Mouse (Mus musculus) neural tube, embryonic 15.5 days (tissue): ENCODE data around the gene Kirrel3. TPM values are rescaled to one million over a fixed set of nuclear protein-coding genes. Genes with fewer than 3 reads are reported as not detected.

Experiments
- ATAC-seq: fragments of 200-750 bp; cut with Nextera tagmentation; 2 replicates; pipeline ENCODE4 v1.8.0; 2017; ENCODE audit warnings: mild to moderate bottlenecking, moderate TSS enrichment, moderate library complexity; ENCODE audit not compliant: low FRiP score
- H3K27ac ChIP-seq: fragments of 300-500 bp; sonication (generic); replicated peaks from 2 replicates; pipeline ENCODE4 v1.5.1; 2015; ENCODE audit warnings: mild to moderate bottlenecking, inconsistent platforms
- H3K27me3 ChIP-seq: fragments of 300-500 bp; sonication (generic); replicated peaks from 2 replicates; pipeline ENCODE4 v1.6.1; 2015; ENCODE audit warnings: inconsistent platforms
- H3K36me3 ChIP-seq: fragments of 300-500 bp; sonication (generic); 2 replicates; pipeline ENCODE4 v1.6.1; 2015; ENCODE audit warnings: inconsistent platforms
- H3K4me1 ChIP-seq: fragments of 300-500 bp; sonication (generic); 2 replicates; pipeline ENCODE4 v1.6.1; 2015; ENCODE audit warnings: inconsistent platforms
- H3K4me2 ChIP-seq: fragments of 300-500 bp; sonication (generic); 2 replicates; pipeline ENCODE4 v1.6.1; 2015; ENCODE audit warnings: inconsistent platforms, mild to moderate bottlenecking, moderate library complexity
- H3K4me3 ChIP-seq: fragments of 300-500 bp; sonication (generic); replicated peaks from 2 replicates; pipeline ENCODE4 v1.5.1; 2015; ENCODE audit warnings: mild to moderate bottlenecking, inconsistent platforms
- H3K9ac ChIP-seq: fragments of 300-500 bp; sonication (generic); replicated peaks from 2 replicates; pipeline ENCODE4 v1.6.1; 2015; ENCODE audit warnings: mild to moderate bottlenecking, inconsistent platforms
- H3K9me3 ChIP-seq: fragments of 300-500 bp; sonication (generic); replicated peaks from 2 replicates; pipeline ENCODE4 v1.6.1; 2016; ENCODE audit warnings: inconsistent platforms
- WGBS: fragments of 180-500 bp; shearing (Covaris S2); methylation state at CpG from one replicate; pipeline ENCODE4 v1.1.7; 2015; ENCODE audit warnings: mixed read lengths; 5-methylcytosine and 5-hydroxymethylcytosine counted together
- polyA plus RNA-seq: library from polyadenylated mRNA; unstranded; fragments of >200 nt; fragmentation: Nextera tagmentation; extraction: Ambion mirVana; gene quantifications from 2 replicates; pipeline ENCODE4 v1.2.1, GENCODE M21; 2015

Kirrel3 gene
- polyA plus RNA-seq, 1 experiment from 2014 or later: 43.7 TPM

DNA sequence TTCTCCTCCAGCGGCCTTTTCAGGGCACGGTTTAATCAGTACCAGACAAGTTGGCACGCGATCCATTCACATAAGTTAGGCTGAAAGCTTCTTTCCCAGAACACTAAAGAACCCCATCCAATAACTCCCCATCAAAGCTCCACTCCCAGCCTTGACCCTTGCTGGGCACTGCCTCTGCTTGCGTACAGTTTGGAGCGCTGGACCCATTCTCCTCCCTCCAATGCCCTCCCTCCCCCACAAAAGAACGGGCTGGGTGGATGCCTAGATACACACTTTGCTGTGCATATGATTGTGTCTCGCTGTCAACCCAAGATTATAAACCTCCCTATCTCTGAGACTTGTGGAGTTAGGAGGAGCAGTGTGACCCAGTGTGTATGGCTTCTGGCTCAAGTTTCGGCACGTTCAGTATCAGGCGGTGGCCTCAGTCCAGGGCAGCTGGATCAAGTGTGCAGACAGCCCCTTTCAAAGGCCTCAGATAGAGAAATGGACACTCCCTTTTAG, 559.4 kb downstream of the Kirrel3 start:
- no peak for ATAC-seq
- H3K9me3 ChIP-seq: no peaks in the 10 kb centered on the region
- no peaks in the 10 kb centered on the region for H3K27me3 ChIP-seq
- peaks cover 26% of the 10 kb centered on the region for H3K4me1 ChIP-seq
- no peaks in the 10 kb centered on the region for H3K36me3 ChIP-seq
- H3K9ac ChIP-seq: no peak overlapping the region
- no peak overlapping the region for H3K4me3 ChIP-seq
- H3K4me2 ChIP-seq: no peak overlapping the region
- H3K27ac ChIP-seq: no peak overlapping the region
- 55% methylated on average over 11 of the region's 11 CpGs for WGBS

DNA sequence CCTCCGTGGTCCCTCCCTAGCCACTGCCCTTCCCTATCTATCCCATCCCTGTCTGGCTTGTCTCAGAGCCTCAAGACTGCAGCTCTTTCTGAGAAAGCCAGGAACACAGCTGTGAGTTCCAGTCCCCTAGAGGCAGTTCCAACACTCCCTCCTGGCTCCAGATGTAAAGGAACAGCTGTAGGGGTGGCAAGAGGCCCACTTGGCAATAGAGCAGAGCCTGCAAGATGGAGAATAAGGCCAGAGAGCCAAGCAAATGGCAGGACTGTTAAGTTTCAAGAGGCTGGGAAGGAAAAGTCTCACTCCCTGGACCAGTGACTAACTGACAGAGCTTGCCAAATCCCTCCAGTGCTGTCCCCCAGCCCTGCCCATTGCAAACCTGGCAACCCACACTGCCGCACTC, 560.1 kb downstream of the Kirrel3 start:
- peaks cover 26% of the 10 kb centered on the region for H3K4me1 ChIP-seq
- ATAC-seq: no peak
- no peak overlapping the region for H3K4me2 ChIP-seq

DNA sequence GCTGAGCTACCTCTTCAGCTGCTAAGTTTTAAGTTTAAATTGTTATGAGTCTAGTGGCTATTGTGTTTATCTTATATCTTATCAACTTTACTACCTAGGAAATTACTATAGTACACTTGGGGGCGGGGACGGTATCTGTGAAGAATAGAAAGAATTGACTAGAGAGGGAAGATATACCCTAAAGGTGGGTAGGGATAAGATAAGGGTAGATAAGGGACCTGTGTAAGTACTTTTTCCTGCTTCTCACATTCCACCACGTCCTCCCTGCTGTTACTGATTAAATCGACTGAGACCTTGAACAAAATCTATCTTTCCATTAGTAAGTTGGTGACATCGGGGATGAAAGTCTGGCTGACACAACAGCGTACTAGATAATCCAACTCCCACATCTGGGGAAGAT, 562.8 kb downstream of the Kirrel3 start:
- peaks cover 24% of the 10 kb centered on the region for H3K4me1 ChIP-seq
- WGBS: 89% methylated on average over 6 of the region's 6 CpGs
- no peak for ATAC-seq
- H3K9me3 ChIP-seq: no peaks in the 10 kb centered on the region
- H3K4me3 ChIP-seq: no peak overlapping the region
- no peak overlapping the region for H3K4me2 ChIP-seq
- no peak overlapping the region for H3K9ac ChIP-seq
- peaks cover 11% of the 10 kb centered on the region for H3K36me3 ChIP-seq
- H3K27ac ChIP-seq: no peak overlapping the region
- no peaks in the 10 kb centered on the region for H3K27me3 ChIP-seq

More for the DNA sequence above, 560.1 kb downstream of the Kirrel3 start:
- Histone ChIP-seq H3K27me3 (no peaks in the 10 kb centered on the region), H3K9me3 (no peaks in the 10 kb centered on the region), H3K27ac (no peak overlapping the region), H3K9ac (no peak overlapping the region), H3K36me3 (no peaks in the 10 kb centered on the region), H3K4me3 (no peak overlapping the region)
- WGBS: 72% methylated on average over 2 of the region's 2 CpGs

DNA sequence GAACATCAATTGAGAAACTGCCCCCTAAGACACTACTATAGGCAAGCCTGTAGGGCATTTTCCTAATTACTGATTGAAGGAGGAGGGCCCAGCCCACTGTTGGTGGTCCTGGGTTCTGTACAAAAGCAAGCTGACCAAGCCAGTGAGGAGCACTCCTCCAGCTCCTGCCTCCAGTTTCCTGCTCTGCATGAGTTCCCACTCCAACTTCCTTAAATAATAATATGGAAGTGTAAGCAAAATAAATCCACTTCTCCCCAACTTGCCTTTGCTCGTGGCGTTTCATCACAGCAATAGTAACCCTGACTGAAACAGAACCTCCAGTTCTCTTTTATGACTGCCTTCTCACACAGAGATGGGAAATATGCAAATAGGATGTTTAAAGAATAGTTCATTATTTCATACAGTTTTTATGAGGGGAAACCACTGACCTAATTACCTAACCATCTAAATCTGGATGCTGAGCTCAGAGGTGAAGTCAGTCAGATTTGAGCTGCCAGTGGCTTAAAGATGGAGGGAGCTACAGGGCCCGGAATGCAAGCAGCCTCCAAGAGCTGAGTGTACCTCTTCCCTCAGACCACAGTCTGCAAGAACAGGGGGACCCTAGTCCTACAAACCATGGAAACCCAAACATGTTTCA, 564.3 kb downstream of the Kirrel3 start:
- H3K4me2 ChIP-seq: no peak overlapping the region
- no peak overlapping the region for H3K4me3 ChIP-seq
- no peak for ATAC-seq
- WGBS: 68% methylated on average over 3 of the region's 3 CpGs
- H3K4me1 ChIP-seq: peaks cover 10% of the 10 kb centered on the region
- no peak overlapping the region for H3K27ac ChIP-seq
- no peaks in the 10 kb centered on the region for H3K27me3 ChIP-seq
- peaks cover 11% of the 10 kb centered on the region for H3K36me3 ChIP-seq
- H3K9me3 ChIP-seq: no peaks in the 10 kb centered on the region
- no peak overlapping the region for H3K9ac ChIP-seq

DNA sequence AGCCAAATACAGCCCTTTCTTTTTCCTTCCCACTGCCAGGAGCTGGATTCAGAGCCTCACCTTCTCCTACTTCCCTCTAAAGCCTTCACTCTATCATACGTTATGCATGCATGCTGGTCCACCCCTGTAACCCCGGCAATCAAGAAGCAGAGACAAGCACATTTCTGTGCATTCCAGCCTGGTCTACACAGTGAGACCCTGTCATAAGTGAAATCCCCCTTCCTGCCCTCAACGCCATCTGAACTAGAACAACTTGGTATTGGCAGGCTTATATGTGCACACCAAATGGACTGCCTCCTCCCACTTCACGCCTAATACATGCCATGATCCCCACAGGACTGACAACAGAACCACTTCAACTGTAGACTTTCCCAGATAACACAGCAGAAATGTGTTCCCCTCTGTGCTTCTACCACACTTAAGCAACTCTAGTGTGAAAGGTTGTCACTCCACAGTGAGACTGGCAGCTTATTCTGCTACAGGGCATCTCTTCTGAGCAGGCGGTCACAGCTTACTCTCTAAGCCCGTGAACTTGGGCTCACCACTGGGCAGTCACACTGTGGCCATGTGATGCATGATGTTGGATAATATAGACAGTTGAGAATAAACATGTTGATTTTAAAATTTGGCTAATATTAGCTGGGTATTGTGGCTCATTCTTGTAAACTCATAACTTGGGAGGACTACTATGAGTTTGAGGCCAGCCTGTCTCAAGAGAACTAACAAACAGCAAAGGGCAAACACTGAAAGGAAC, 565.2 kb downstream of the Kirrel3 start:
- WGBS: 93% methylated on average over 6 of the region's 6 CpGs
- ATAC-seq: no peak
- Histone ChIP-seq H3K4me2 (no peak overlapping the region), H3K4me3 (no peak overlapping the region), H3K27ac (no peak overlapping the region), H3K9ac (no peak overlapping the region), H3K27me3 (no peaks in the 10 kb centered on the region), H3K36me3 (peaks cover 11% of the 10 kb centered on the region), H3K9me3 (no peaks in the 10 kb centered on the region), H3K4me1 (peaks cover 1% of the 10 kb centered on the region)

DNA sequence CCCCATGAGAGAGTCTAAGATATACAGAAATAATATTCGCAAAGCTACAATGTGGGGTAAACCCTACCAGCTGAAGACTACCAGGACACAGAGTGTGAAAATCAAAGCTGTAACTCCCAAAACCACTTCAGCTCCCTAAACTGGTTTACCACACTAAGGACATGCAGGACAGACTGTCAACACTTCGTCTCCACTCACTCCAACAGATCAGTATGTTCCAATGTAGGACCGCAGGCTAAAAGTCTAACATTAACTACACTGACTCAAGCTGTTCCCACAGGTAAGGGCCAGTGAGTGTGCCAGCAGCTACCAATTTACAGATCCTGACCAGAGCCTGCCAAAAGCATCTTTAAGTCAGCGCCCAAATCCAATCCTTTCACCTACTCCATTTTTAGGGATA, 566.0 kb downstream of the Kirrel3 start:
- Histone ChIP-seq H3K4me2 (no peak overlapping the region), H3K4me1 (no peaks in the 10 kb centered on the region), H3K27me3 (no peaks in the 10 kb centered on the region), H3K9me3 (no peaks in the 10 kb centered on the region), H3K27ac (no peak overlapping the region), H3K9ac (no peak overlapping the region), H3K36me3 (peaks cover 11% of the 10 kb centered on the region), H3K4me3 (no peak overlapping the region)
- ATAC-seq: no peak
- WGBS: 95% methylated on average over 4 of the region's 4 CpGs

DNA sequence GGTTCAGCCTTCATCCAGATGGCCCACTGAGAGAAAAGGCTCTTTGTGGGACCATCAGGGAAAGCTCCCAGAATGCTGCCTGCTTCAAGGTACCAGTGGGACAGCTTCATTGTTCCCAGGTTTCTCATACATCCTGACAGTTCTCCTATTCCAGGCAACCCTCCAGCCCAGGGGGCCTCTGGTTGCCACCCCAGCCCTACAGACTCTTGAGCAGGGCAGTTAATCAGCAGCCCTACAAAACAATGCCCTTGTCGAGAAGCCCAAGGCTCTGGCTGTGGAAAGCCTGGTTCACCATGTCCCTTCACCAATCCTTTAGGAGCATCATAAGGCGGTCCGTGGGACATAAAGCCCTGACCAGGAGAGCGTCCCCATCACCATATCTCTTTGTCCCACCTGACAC, 567.0 kb downstream of the Kirrel3 start:
- ATAC-seq: no peak
- no peaks in the 10 kb centered on the region for H3K27me3 ChIP-seq
- H3K9me3 ChIP-seq: no peaks in the 10 kb centered on the region
- WGBS: 96% methylated on average over 4 of the region's 4 CpGs
- no peak overlapping the region for H3K4me3 ChIP-seq
- no peak overlapping the region for H3K4me2 ChIP-seq
- no peak overlapping the region for H3K9ac ChIP-seq
- no peaks in the 10 kb centered on the region for H3K4me1 ChIP-seq
- H3K36me3 ChIP-seq: peaks cover 11% of the 10 kb centered on the region
- no peak overlapping the region for H3K27ac ChIP-seq

DNA sequence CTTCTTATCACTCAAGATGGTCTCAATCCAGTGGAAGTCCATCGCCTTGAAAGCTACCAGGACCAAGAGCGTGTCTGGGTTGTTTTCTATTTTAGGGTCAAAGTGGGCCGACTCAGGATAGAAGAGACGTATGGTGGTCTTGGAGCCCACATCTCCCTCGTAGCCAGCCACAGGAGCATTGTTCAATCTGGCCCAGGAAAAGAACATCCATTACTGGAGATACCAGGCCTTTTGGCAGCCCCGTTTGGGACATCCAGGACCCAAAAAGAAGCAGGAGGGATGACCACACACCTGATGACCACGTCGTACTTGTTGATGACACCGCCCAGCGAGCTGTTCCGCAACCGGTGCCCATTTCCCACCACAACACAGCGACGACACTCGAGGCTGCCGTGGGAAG, 567.4 kb downstream of the Kirrel3 start:
- H3K4me3 ChIP-seq: no peak overlapping the region
- no peaks in the 10 kb centered on the region for H3K9me3 ChIP-seq
- WGBS: 95% methylated on average over 16 of the region's 16 CpGs
- H3K36me3 ChIP-seq: peaks cover 11% of the 10 kb centered on the region
- H3K9ac ChIP-seq: no peak overlapping the region
- ATAC-seq: no peak
- no peaks in the 10 kb centered on the region for H3K27me3 ChIP-seq
- no peak overlapping the region for H3K27ac ChIP-seq
- H3K4me2 ChIP-seq: no peak overlapping the region
- H3K4me1 ChIP-seq: no peaks in the 10 kb centered on the region

DNA sequence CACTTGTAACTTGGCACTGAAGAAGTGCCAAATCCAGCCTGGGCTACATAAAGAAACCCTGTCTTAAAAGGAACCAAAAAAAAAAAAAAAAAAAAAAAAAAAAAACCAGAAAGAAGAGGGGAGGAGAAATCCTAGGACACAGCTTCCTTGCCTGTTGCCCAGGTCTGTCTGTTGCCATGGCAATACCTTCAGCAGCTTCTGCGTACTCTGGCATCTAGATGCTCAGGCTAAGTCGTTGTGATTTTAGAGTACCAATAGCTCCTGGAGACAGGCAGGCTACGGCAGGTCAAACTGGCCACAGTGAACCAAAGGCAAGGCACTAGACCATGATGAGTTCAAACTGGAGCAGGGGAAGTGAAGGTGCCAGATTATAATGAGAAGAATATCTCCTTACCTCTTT, 568.0 kb downstream of the Kirrel3 start:
- H3K4me1 ChIP-seq: no peaks in the 10 kb centered on the region
- H3K4me2 ChIP-seq: no peak overlapping the region
- no peaks in the 10 kb centered on the region for H3K27me3 ChIP-seq
- no peak overlapping the region for H3K9ac ChIP-seq
- no peaks in the 10 kb centered on the region for H3K9me3 ChIP-seq
- ATAC-seq: no peak
- peaks cover 11% of the 10 kb centered on the region for H3K36me3 ChIP-seq
- H3K4me3 ChIP-seq: no peak overlapping the region
- H3K27ac ChIP-seq: no peak overlapping the region
- WGBS: 75% methylated on average over 3 of the region's 3 CpGs

DNA sequence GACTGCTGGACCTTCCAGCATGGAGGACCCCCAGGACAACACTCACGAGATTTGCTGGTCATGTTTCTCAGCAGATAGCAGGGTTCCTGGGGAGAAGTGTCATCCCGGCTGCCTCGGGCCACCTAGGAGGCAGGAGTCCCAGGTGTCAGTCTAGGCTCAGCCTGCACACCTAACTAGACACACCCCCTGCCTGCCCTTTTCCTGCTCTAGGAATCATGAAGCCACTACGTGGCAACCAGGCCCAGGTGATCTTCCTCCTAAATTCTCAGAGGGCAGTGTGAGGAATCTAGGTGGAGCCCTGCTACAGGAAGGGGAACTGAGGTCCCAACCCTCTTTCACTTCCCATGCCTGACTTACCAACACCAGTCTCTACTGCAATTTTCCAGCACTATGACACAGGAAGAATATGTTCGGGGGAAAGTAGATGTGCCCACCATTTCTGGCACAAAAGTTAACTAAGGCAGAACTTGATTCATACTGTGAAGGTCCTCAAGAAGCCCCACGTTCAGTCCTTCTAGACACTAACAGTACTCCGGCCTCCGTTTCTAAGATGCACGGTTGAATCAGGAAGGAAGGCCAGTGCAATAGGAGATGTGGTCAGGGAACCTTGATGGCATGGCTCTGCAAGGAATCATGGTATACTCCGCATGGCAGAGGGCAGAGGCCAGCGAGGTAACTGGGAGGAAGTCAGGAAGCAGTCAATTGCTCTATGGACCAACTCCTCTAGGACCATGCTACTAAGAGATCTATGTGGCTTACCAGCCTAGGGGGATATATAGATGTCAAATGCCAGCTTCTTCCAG, 570.0 kb downstream of the Kirrel3 start:
- Histone ChIP-seq H3K4me1 (no peaks in the 10 kb centered on the region), H3K27me3 (no peaks in the 10 kb centered on the region), H3K27ac (no peak overlapping the region), H3K9ac (no peak overlapping the region), H3K4me2 (no peak overlapping the region), H3K9me3 (no peaks in the 10 kb centered on the region), H3K4me3 (no peak overlapping the region), H3K36me3 (peaks cover 11% of the 10 kb centered on the region)
- no peak for ATAC-seq
- 93% methylated on average over 11 of the region's 11 CpGs for WGBS

DNA sequence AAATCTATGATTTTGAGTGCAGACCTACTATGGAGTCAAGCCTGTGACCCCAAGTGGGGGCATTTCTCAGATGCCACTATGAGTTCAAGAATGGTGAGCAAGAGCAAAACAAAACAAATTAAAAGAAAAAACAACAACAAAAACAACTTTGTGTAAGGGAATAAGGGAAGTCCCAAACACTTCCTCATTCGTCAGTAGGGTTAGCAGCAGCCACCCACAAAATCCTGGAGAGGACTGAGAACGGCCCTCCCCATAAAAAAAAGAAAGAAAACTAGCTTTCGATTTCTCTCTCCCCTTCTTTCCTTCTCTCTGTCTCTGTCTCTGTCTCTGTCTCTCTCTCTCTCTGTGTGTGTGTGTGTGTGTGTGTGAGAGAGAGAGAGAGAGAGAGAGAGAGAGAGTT, 570.9 kb downstream of the Kirrel3 start:
- Histone ChIP-seq H3K27ac (no peak overlapping the region), H3K9ac (no peak overlapping the region), H3K4me1 (no peaks in the 10 kb centered on the region), H3K4me2 (no peak overlapping the region), H3K4me3 (no peak overlapping the region), H3K9me3 (no peaks in the 10 kb centered on the region), H3K36me3 (peaks cover 11% of the 10 kb centered on the region), H3K27me3 (no peaks in the 10 kb centered on the region)
- 90% methylated on average over 3 of the region's 3 CpGs for WGBS
- no peak for ATAC-seq
